In the genomic region with DNA sequence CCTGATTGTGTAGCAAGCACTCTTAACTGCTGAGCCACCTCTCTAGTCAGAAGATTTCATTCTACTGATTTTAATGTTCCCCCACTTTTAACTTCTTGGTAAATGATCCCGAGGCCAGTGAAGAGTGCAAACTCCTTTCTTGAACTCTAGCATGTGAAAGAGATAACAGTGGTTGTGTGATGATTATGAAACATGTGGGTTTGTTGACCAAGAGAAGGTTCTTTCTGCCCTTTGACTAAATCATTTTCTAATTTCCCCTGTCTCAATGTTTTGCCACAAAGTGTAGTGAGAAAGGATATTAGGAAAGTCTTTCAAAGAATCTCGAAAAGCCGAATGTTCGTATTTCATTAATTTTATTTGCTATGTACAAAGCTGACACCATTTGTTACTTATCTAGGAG, we compare ENCODE assay signal across 18 mouse cellular contexts.
"Had no signal": no experiment of that assay in that cellular context is flagged by ENCODE, and none has a peak within 500 bp of the region (broad histone marks: within the 10 kb centered on the region; RNA-seq: fewer than 3 reads in every experiment).

No protein-coding gene starts in this region.

- DNase-seq: gastrocnemius, adult 2 months; gastrocnemius, postnatal 10 days; gastrocnemius, postnatal 25 days; heart, adult 11 months; heart, adult 2 months; heart, postnatal 14 days; heart, postnatal 36 days; kidney, adult 11 months; kidney, adult 2 months; kidney, adult 9 months; kidney, postnatal 14 days; kidney, postnatal 36 days; layer of hippocampus, adult 9-11 months; layer of hippocampus, postnatal 36 days; liver had no signal

- ATAC-seq: hindbrain, postnatal 0 days; intestine, embryonic 16.5 days; liver, embryonic 12.5 days had no signal
